Mouse (Mus musculus) cerebellum, adult 2 months (tissue): Measurements from ENCODE around the gene Smr2. TPM values are rescaled to one million over a fixed set of nuclear protein-coding genes. Genes with fewer than 3 reads are reported as not detected.
"Not testable (repeated sequence)": the region's sequence is repeated elsewhere in the genome, so short reads cannot be mapped to it uniquely, and the experiment has no call there.

Source experiments
- DNase-seq, 2 experiments: peaks; one replicate each; pipeline ENCODE4 v3.0.0; 2021
- H3K27ac ChIP-seq: fragments of 200-500 bp; 2 replicates; pipeline ENCODE4 v1.5.1; 2012; ENCODE audit warnings: low read length, control low read depth, inconsistent platforms; ENCODE audit not compliant: insufficient read depth
- H3K27me3 ChIP-seq: fragments of 200-500 bp; 2 replicates; pipeline ENCODE4 v1.6.1; 2012; ENCODE audit warnings: inconsistent platforms, mild to moderate bottlenecking, low read length, moderate library complexity; ENCODE audit not compliant: control insufficient read depth, insufficient read depth
- H3K4me1 ChIP-seq: fragments of 200-500 bp; 2 replicates; pipeline ENCODE4 v1.6.1; 2011; ENCODE audit warnings: low read length; ENCODE audit not compliant: control insufficient read depth, insufficient read depth
- H3K4me3 ChIP-seq: fragments of 200-500 bp; replicated peaks from 2 replicates; pipeline ENCODE3; 2011; ENCODE audit warnings: mild to moderate bottlenecking, low read depth, low read length, control low read depth; ENCODE audit not compliant: insufficient read depth
- CTCF ChIP-seq: fragments of 200-500 bp; IDR thresholded peaks from 2 replicates; pipeline ENCODE4 v1.5.1; 2011; ENCODE audit warnings: low read depth, mild to moderate bottlenecking, control low read depth, low read length, moderate library complexity, borderline replicate concordance; ENCODE audit not compliant: insufficient read depth
- POLR2A ChIP-seq: fragments of 200-500 bp; IDR thresholded peaks from 2 replicates; pipeline ENCODE4 v1.6.1; 2011; ENCODE audit warnings: low read length, control low read depth, borderline replicate concordance; ENCODE audit not compliant: insufficient read depth
- WGBS: fragments of 180-500 bp; shearing (Covaris S2); methylation state at CpG from one replicate; pipeline ENCODE4 v1.1.7; 2018; 5-methylcytosine and 5-hydroxymethylcytosine counted together
- polyA plus RNA-seq: library from polyadenylated mRNA; depleted of rRNA; stranded (reverse); fragments of >200 nt; gene quantifications from 2 replicates; pipeline ENCODE4 v1.2.3, GENCODE M21; 2012; rRNA removed

Gene Smr2
- not detected in 2 replicates for polyA plus RNA-seq

- H3K4me1 ChIP-seq, H3K4me3 ChIP-seq, H3K27me3 ChIP-seq, H3K27ac ChIP-seq, DNase-seq: not testable (repeated sequence)
These were observed at the start of gene Smr2 for GRCm38 (mm10) chr5:88086256-88086655. TSS of gene Smr2 (plus strand) at chr5:88086556.

GRCm38 (mm10) chr5:88111430-88111829 is 25.1 kb downstream of the Smr2 start, which contains the start of gene Gm11116:
TSS of gene Gm11116 (minus strand) at chr5:88111530.
- no peak within 1 kb of the TSS for H3K27ac ChIP-seq
- no peak within 1 kb of the TSS for H3K4me3 ChIP-seq
- no peak for TF ChIP-seq POLR2A
- TF ChIP-seq CTCF: no peak
- no peaks in the 10 kb centered on the region for H3K4me1 ChIP-seq
- DNase-seq: no peak
- no peaks in the 10 kb centered on the region for H3K27me3 ChIP-seq
- 57% methylated on average over 1 of the region's 1 CpGs for WGBS

DNA sequence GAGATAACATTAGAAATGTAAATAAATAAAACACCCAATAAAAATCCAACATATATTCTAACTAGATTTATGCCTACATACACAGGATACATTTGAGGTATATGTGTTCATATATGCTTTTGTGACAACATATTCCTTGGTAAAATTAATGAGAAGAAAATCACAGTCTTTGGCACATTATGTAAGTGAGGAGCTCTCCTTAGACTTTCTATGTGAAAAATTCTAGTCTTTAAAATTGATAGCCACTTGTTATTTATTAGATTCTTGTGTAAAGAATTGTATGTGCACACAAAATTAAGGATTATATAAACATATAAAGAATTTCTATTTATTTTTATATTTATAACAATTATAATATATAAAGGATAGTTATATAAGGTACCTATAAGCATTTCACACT is 67.6 kb downstream of the Smr2 start, which contains the start of gene Gm11115:
Gene Gm11115, minus strand, starts transcription at position 101 of the 400 bp plus-strand sequence.
- Histone ChIP-seq H3K27me3 (no peaks in the 10 kb centered on the region), H3K4me3 (no peak within 1 kb of the TSS), H3K27ac (no peak within 1 kb of the TSS), H3K4me1 (no peaks in the 10 kb centered on the region)
- TF ChIP-seq POLR2A (no peak), CTCF (no peak)
- DNase-seq: no peak

Other genes with a start within 250 kb of the Smr2 start
- gene Odam, start 201.5 kb upstream of the Smr2 start, polyA plus RNA-seq: not detected in 2 replicates
- not detected in 2 replicates for gene Csn3, start 161.0 kb upstream of the Smr2 start, polyA plus RNA-seq
- gene 2310003L06Rik, start 117.1 kb upstream of the Smr2 start, polyA plus RNA-seq: not detected in 2 replicates
- gene Gm28434, start 117.0 kb upstream of the Smr2 start, polyA plus RNA-seq: not detected in 2 replicates
- gene Cabs1, start 107.1 kb upstream of the Smr2 start, polyA plus RNA-seq: not detected in 2 replicates
- gene Smr3a, start 84.0 kb upstream of the Smr2 start, polyA plus RNA-seq: not detected in 2 replicates
- not detected in 2 replicates for gene Gm11116, start 25.0 kb downstream of the Smr2 start, polyA plus RNA-seq
- not detected in 2 replicates for gene Gm11115, start 67.5 kb downstream of the Smr2 start, polyA plus RNA-seq
- not detected in 2 replicates for gene Gm7714, start 182.4 kb downstream of the Smr2 start, polyA plus RNA-seq
- gene Prol1, start 230.8 kb downstream of the Smr2 start, polyA plus RNA-seq: not detected in 2 replicates